Mouse (Mus musculus) bone marrow, adult 2 months (tissue): ENCODE results near the gene Tnni3k.

ENCODE experiments used
- CTCF ChIP-seq: fragments of 200-500 bp; IDR thresholded peaks from 2 replicates; pipeline ENCODE4 v1.5.1; 2011; ENCODE audit warnings: low read length, control low read depth; ENCODE audit not compliant: control insufficient read depth, insufficient read depth
- POLR2A ChIP-seq: fragments of 200-500 bp; IDR thresholded peaks from 2 replicates; pipeline ENCODE4 v1.6.1; 2011; ENCODE audit warnings: low read depth, mild to moderate bottlenecking, control low read depth, low read length, borderline replicate concordance; ENCODE audit not compliant: control insufficient read depth

- TF ChIP-seq POLR2A (no peak), CTCF (no peak)
Observed at GRCm38 (mm10) chr3:154771651-154772050, 283.6 kb downstream of the Tnni3k start.
